Mouse (Mus musculus) neural tube, embryonic 15.5 days (tissue): ENCODE results near the gene Atxn3. TPM values are rescaled to one million over a fixed set of nuclear protein-coding genes. Genes with fewer than 3 reads are reported as not detected.

Source experiments
- ATAC-seq: fragments of 200-750 bp; cut with Nextera tagmentation; 2 replicates; pipeline ENCODE4 v1.8.0; 2017; ENCODE audit warnings: mild to moderate bottlenecking, moderate TSS enrichment, moderate library complexity; ENCODE audit not compliant: low FRiP score
- H3K27ac ChIP-seq: fragments of 300-500 bp; sonication (generic); replicated peaks from 2 replicates; pipeline ENCODE4 v1.5.1; 2015; ENCODE audit warnings: mild to moderate bottlenecking, inconsistent platforms
- H3K27me3 ChIP-seq: fragments of 300-500 bp; sonication (generic); replicated peaks from 2 replicates; pipeline ENCODE4 v1.6.1; 2015; ENCODE audit warnings: inconsistent platforms
- H3K36me3 ChIP-seq: fragments of 300-500 bp; sonication (generic); 2 replicates; pipeline ENCODE4 v1.6.1; 2015; ENCODE audit warnings: inconsistent platforms
- H3K4me1 ChIP-seq: fragments of 300-500 bp; sonication (generic); 2 replicates; pipeline ENCODE4 v1.6.1; 2015; ENCODE audit warnings: inconsistent platforms
- H3K4me2 ChIP-seq: fragments of 300-500 bp; sonication (generic); 2 replicates; pipeline ENCODE4 v1.6.1; 2015; ENCODE audit warnings: inconsistent platforms, mild to moderate bottlenecking, moderate library complexity
- H3K4me3 ChIP-seq: fragments of 300-500 bp; sonication (generic); replicated peaks from 2 replicates; pipeline ENCODE4 v1.5.1; 2015; ENCODE audit warnings: mild to moderate bottlenecking, inconsistent platforms
- H3K9ac ChIP-seq: fragments of 300-500 bp; sonication (generic); replicated peaks from 2 replicates; pipeline ENCODE4 v1.6.1; 2015; ENCODE audit warnings: mild to moderate bottlenecking, inconsistent platforms
- H3K9me3 ChIP-seq: fragments of 300-500 bp; sonication (generic); replicated peaks from 2 replicates; pipeline ENCODE4 v1.6.1; 2016; ENCODE audit warnings: inconsistent platforms
- WGBS: fragments of 180-500 bp; shearing (Covaris S2); methylation state at CpG from one replicate; pipeline ENCODE4 v1.1.7; 2015; ENCODE audit warnings: mixed read lengths; 5-methylcytosine and 5-hydroxymethylcytosine counted together
- polyA plus RNA-seq: library from polyadenylated mRNA; unstranded; fragments of >200 nt; fragmentation: Nextera tagmentation; extraction: Ambion mirVana; gene quantifications from 2 replicates; pipeline ENCODE4 v1.2.1, GENCODE M21; 2015

Atxn3 gene
- polyA plus RNA-seq, 1 experiment from 2014 or later = 9.8 TPM

GRCm38 (mm10) chr12:101876374-101876773, 81.7 kb downstream of the Atxn3 start:
- no peaks in the 10 kb centered on the region for H3K27me3 ChIP-seq
- 95% methylated on average over 2 of the region's 2 CpGs for WGBS
- H3K27ac ChIP-seq = no peak overlapping the region
- no peak overlapping the region for H3K4me3 ChIP-seq
- no peaks in the 10 kb centered on the region for H3K4me1 ChIP-seq
- H3K9me3 ChIP-seq = no peaks in the 10 kb centered on the region
- H3K36me3 ChIP-seq = peaks cover 30% of the 10 kb centered on the region
- no peak for ATAC-seq
- no peak overlapping the region for H3K4me2 ChIP-seq
- no peak overlapping the region for H3K9ac ChIP-seq

DNA sequence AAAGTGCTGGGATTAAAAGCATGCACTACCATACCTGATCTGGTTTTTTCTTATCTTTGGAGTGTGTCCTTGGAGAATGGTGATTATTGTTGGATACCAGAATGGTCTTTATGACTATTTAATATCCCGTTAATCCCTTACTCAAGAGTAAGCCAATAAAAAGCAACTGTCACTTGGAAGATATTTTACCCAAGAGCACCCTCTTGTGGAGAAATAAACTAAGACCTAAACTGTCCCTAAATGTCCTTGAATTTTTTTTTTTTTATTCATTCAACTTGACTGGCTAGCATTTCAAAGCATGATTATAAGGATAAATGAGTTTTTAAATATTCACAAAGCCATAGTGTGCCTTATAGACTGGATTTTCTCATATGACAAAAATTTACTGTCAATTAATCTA, 82.9 kb downstream of the Atxn3 start:
- no peaks in the 10 kb centered on the region for H3K27me3 ChIP-seq
- no peak for ATAC-seq
- H3K4me1 ChIP-seq = no peaks in the 10 kb centered on the region
- no peak overlapping the region for H3K4me2 ChIP-seq
- no peaks in the 10 kb centered on the region for H3K9me3 ChIP-seq
- H3K27ac ChIP-seq = no peak overlapping the region
- peaks cover 26% of the 10 kb centered on the region for H3K36me3 ChIP-seq
- WGBS = 48% methylated on average over 1 of the region's 1 CpGs
- H3K9ac ChIP-seq = no peak overlapping the region
- H3K4me3 ChIP-seq = no peak overlapping the region

Other genes starting within 250 kb of the Atxn3 start
- gene Tc2n, start 239.7 kb downstream of the Atxn3 start, polyA plus RNA-seq = 0.23 and 0.59 TPM in 2 replicates
- 17.2 and 32.3 TPM in 2 replicates for gene Fbln5, start 139.2 kb downstream of the Atxn3 start, polyA plus RNA-seq
- gene Trip11, start 45.0 kb downstream of the Atxn3 start, polyA plus RNA-seq = 23.8 and 25.0 TPM in 2 replicates
- 28.9 and 29.0 TPM in 2 replicates for gene Cpsf2, start 17.7 kb upstream of the Atxn3 start, polyA plus RNA-seq
- gene Slc24a4, start 170.5 kb upstream of the Atxn3 start, polyA plus RNA-seq = 2.7 and 2.8 TPM in 2 replicates